Mouse (Mus musculus) heart, postnatal 0 days (tissue): ENCODE data around the gene Astn2.

Experiments
- CTCF ChIP-seq: IDR thresholded peaks from 2 replicates; pipeline ENCODE4 v1.5.1; 2016; ENCODE audit warnings: antibody characterized with exemption, control low read depth, low read depth
- EP300 ChIP-seq: IDR thresholded peaks from 2 replicates; pipeline ENCODE4 v1.6.1; 2016; ENCODE audit warnings: antibody characterized with exemption, low read depth

- TF ChIP-seq CTCF (no peak), EP300 (no peak)
These were observed 962.7 kb downstream of the Astn2 start for GRCm38 (mm10) chr4:65441746-65442145.
